Mouse (Mus musculus): ENCODE measurements at regions not wholly inside any gene's neighbourhood (a gene's known extent, or its start where the extent isn't known, plus 50 kb on each side); places are given as distances from the start of the nearest gene placed in this dataset.
A peak's percentile ranks its signal among the peaks of the same experiment; 100 is the strongest.

DNA sequence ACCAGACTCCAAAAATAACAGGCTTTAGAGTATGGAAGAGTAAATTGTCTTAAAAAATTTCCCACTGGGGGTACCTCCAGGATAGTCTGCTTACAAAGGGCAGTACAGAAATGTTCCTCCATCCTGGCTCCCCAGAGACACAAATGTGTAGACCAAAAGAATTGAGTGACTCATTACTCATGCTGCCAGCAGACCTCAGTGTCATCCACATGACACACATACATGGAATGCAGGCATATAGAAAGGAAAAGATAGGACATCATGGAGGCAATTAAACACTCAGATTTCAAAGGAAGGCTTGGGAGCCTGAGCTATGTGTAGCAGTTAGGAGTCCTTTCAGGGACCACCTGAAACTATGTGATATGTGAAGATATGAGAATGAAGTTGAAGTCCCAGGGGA is 245.7 kb upstream of the Gap43 start:
- H3K4me2 ChIP-seq (ENCODE audit: low read depth, low read length, poor library complexity, severe bottlenecking): no peak overlapping the region
- no peak overlapping the region for H3K9ac ChIP-seq (replicated peaks; ENCODE audit: low read length, poor library complexity, severe bottlenecking)
- no peaks in the 10 kb centered on the region for H3K36me3 ChIP-seq (ENCODE audit: insufficient read depth, low read length)
- H3K9me3 ChIP-seq (ENCODE audit: low read length): no peaks in the 10 kb centered on the region
- ATAC-seq (ENCODE audit: low FRiP score): no peak
- no peak for DNase-seq (ENCODE audit: low spot score)
- H3K27ac ChIP-seq (ENCODE audit: low read depth, low read length): no peak overlapping the region
- no peak overlapping the region for H3K4me3 ChIP-seq (ENCODE audit: low read depth, low read length)
- H3K27me3 ChIP-seq (ENCODE audit: insufficient read depth, low read length): no peaks in the 10 kb centered on the region
- no peak for TF ChIP-seq CTCF (IDR thresholded peaks at IDR 0.05)
- H3K4me1 ChIP-seq (ENCODE audit: insufficient read depth, low read length): no peaks in the 10 kb centered on the region

DNA sequence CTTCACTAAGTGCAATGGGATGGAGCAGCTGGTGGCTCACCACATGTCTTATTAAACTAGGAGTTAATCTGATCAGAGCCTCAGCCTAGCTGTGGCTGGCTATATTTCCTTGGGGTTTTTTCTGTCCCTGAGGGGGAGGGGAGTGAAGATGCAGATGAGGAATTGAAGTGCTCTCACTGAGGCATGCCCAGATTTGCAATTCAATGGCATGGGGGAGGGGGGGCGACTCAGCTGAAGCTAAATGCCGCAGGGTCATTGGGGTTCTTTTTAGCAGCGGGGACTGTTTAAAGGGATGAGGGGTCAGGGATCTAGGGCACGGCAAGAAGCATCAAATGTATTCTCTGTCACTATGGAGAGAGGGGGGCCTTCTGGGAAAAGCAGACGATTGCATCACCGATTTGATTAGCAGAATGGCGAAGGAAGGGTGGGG is 235.1 kb upstream of the Gap43 start:
- Histone ChIP-seq H3K27me3 (ENCODE audit: insufficient read depth, low read length) (no peaks in the 10 kb centered on the region), H3K36me3 (ENCODE audit: insufficient read depth, low read length) (no peaks in the 10 kb centered on the region), H3K27ac (ENCODE audit: low read depth, low read length) (peak overlapping the region; percentile 43; the same call in 1 of the 2 replicates), H3K4me3 (ENCODE audit: low read depth, low read length) (no peak overlapping the region), H3K9me3 (ENCODE audit: low read length) (no peaks in the 10 kb centered on the region), H3K9ac (replicated peaks; ENCODE audit: low read length, poor library complexity, severe bottlenecking) (no peak overlapping the region), H3K4me2 (ENCODE audit: low read depth, low read length, poor library complexity, severe bottlenecking) (peak overlapping the region; percentile 32), H3K4me1 (ENCODE audit: insufficient read depth, low read length) (peaks cover 4% of the 10 kb centered on the region; the same call in 1 of the 2 replicates)
- ATAC-seq (ENCODE audit: low FRiP score) (peak; percentile 58; the same call in 1 of the 2 replicates), DNase-seq (ENCODE audit: low spot score) (peak; percentile 75)
- no peak for TF ChIP-seq CTCF (IDR thresholded peaks at IDR 0.05)
- 6% methylated on average over 7 of the region's 7 CpGs for WGBS

DNA sequence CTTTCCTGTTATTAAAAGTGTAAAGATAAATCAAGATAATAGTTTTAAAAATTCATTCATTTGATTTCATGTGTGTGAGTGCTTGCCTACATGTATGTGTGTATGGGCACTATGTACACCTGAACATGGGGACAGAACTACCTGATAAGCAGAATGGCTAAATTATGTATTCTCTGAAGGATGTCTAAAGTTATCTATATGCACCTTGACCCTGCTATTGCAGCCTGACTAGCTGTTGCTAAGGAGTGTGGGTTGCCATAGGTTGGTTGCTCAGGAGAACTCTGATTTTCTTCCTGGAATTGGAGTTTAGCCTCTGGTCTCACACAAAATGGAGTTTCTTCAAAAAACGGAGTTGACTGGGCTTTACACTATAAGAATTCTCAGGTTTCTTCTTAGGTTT is 234.5 kb upstream of the Gap43 start:
- H3K4me2 ChIP-seq (ENCODE audit: low read depth, low read length, poor library complexity, severe bottlenecking): no peak overlapping the region
- no peaks in the 10 kb centered on the region for H3K36me3 ChIP-seq (ENCODE audit: insufficient read depth, low read length)
- no peak for TF ChIP-seq CTCF (IDR thresholded peaks at IDR 0.05)
- no peak overlapping the region for H3K27ac ChIP-seq (ENCODE audit: low read depth, low read length)
- DNase-seq (ENCODE audit: low spot score) (no peak), ATAC-seq (ENCODE audit: low FRiP score) (no peak)
- H3K9me3 ChIP-seq (ENCODE audit: low read length): no peaks in the 10 kb centered on the region
- H3K4me1 ChIP-seq (ENCODE audit: insufficient read depth, low read length): peaks cover 4% of the 10 kb centered on the region; the same call in 1 of the 2 replicates
- no peak overlapping the region for H3K4me3 ChIP-seq (ENCODE audit: low read depth, low read length)
- no peaks in the 10 kb centered on the region for H3K27me3 ChIP-seq (ENCODE audit: insufficient read depth, low read length)
- no peak overlapping the region for H3K9ac ChIP-seq (replicated peaks; ENCODE audit: low read length, poor library complexity, severe bottlenecking)
- WGBS: 8% methylated on average over 1 of the region's 1 CpGs

DNA sequence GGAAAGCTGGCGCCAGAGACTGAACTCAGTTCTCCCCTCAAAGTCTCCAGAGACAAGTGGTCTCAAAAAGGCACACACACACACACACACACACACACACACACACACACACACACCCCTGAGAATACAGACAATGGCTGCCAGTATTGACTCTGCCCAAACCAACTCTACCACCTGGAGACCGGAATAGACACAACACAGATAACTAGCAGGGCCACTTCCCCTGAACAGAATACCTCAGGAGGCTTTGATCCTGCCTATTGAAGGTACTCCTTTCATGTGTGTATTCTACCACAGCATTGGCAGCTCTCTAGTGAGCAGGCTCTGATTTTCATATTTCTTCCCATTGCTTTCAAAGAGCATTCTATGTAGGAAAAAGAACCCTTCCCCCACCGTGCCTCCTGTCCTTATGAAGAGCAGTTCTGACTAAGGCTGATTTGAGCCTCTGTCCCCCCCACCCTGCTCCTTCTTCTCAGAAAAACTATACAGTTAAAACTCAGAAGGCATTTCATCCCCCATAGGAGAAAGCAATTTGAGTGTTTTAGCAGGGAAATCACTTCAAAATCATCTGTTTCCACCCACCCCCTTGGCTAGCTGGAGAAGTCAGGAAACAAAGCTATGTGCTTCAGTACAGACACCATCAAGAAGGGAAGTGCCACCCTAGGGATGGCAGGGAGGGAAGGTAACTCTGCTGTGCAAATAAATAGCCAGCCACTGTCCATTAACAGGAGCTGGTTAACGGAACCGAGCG is 230.0 kb upstream of the Gap43 start:
- no peak for DNase-seq (ENCODE audit: low spot score)
- H3K9me3 ChIP-seq (ENCODE audit: low read length): no peaks in the 10 kb centered on the region
- H3K27me3 ChIP-seq (ENCODE audit: insufficient read depth, low read length): no peaks in the 10 kb centered on the region
- 57% methylated on average over 6 of the region's 6 CpGs for WGBS
- H3K4me1 ChIP-seq (ENCODE audit: insufficient read depth, low read length): peaks cover 2% of the 10 kb centered on the region; the same call in 1 of the 2 replicates
- 0 out of 2 replicates have a peak overlapping the region, but pooled peaks have one; percentile 1 for H3K27ac ChIP-seq (ENCODE audit: low read depth, low read length)
- no peak overlapping the region for H3K9ac ChIP-seq (replicated peaks; ENCODE audit: low read length, poor library complexity, severe bottlenecking)
- ATAC-seq (ENCODE audit: low FRiP score): peak; percentile 44
- TF ChIP-seq CTCF (IDR thresholded peaks at IDR 0.05): no peak
- no peak overlapping the region for H3K4me2 ChIP-seq (ENCODE audit: low read depth, low read length, poor library complexity, severe bottlenecking)
- H3K36me3 ChIP-seq (ENCODE audit: insufficient read depth, low read length): no peaks in the 10 kb centered on the region
- H3K4me3 ChIP-seq (ENCODE audit: low read depth, low read length): no peak overlapping the region

DNA sequence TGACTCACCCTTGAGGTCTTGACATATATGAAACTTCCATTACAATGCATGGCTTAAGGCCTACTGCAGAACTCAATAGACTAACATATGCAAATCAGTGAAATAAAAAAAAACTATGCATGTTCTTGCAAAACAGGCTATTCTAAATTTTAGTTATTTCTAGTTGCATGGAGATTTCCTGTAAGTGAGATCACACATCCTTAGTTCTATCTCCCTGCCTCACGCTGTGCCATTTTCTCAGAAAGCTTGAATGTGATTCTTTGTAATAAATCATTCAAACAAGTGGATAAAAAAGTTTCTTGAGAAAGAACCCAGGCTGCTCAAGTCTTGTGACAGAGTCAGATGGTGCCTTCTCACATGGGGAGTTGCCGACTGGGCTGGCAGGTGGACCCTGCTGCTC is 228.9 kb upstream of the Gap43 start:
- H3K4me1 ChIP-seq (ENCODE audit: insufficient read depth, low read length): no peaks in the 10 kb centered on the region
- ATAC-seq (ENCODE audit: low FRiP score) (no peak), DNase-seq (ENCODE audit: low spot score) (no peak)
- no peak overlapping the region for H3K9ac ChIP-seq (replicated peaks; ENCODE audit: low read length, poor library complexity, severe bottlenecking)
- WGBS: 80% methylated on average over 2 of the region's 2 CpGs
- TF ChIP-seq CTCF (IDR thresholded peaks at IDR 0.05): no peak
- H3K27me3 ChIP-seq (ENCODE audit: insufficient read depth, low read length): no peaks in the 10 kb centered on the region
- no peak overlapping the region for H3K4me3 ChIP-seq (ENCODE audit: low read depth, low read length)
- H3K27ac ChIP-seq (ENCODE audit: low read depth, low read length): no peak overlapping the region
- no peaks in the 10 kb centered on the region for H3K36me3 ChIP-seq (ENCODE audit: insufficient read depth, low read length)
- H3K4me2 ChIP-seq (ENCODE audit: low read depth, low read length, poor library complexity, severe bottlenecking): no peak overlapping the region
- no peaks in the 10 kb centered on the region for H3K9me3 ChIP-seq (ENCODE audit: low read length)

DNA sequence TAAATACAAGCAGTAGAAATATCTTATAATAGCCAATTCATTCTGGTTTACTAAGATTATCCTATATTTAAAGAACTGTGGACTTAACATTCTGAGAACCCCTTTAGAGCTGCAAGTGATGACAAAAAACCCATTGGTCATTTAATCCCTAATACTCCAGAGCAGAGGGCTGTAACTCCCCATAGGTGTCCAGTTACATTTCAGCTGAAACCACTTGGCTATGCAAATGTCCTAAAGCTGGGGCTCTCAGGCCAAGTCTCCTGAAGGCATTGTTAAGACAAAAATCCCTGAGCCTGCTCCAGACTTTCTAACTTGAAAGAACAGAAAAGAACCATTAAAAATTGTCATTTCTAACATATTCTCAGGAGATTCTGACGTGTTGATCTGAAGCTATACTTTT is 209.1 kb upstream of the Gap43 start:
- Histone ChIP-seq H3K27me3 (ENCODE audit: insufficient read depth, low read length) (no peaks in the 10 kb centered on the region), H3K4me1 (ENCODE audit: insufficient read depth, low read length) (peaks cover 2% of the 10 kb centered on the region; the same call in 1 of the 2 replicates), H3K9me3 (ENCODE audit: low read length) (no peaks in the 10 kb centered on the region), H3K36me3 (ENCODE audit: insufficient read depth, low read length) (no peaks in the 10 kb centered on the region), H3K4me3 (ENCODE audit: low read depth, low read length) (no peak overlapping the region), H3K4me2 (ENCODE audit: low read depth, low read length, poor library complexity, severe bottlenecking) (no peak overlapping the region), H3K9ac (replicated peaks; ENCODE audit: low read length, poor library complexity, severe bottlenecking) (no peak overlapping the region), H3K27ac (ENCODE audit: low read depth, low read length) (no peak overlapping the region)
- DNase-seq (ENCODE audit: low spot score) (no peak), ATAC-seq (ENCODE audit: low FRiP score) (no peak)
- no peak for TF ChIP-seq CTCF (IDR thresholded peaks at IDR 0.05)
- WGBS: 30% methylated on average over 1 of the region's 1 CpGs

All from midbrain, postnatal 0 days (tissue).